Mouse (Mus musculus) olfactory bulb, adult 2 months (tissue): ENCODE results near the gene Usp15. TPM values are rescaled to one million over a fixed set of nuclear protein-coding genes. Genes with fewer than 3 reads are reported as not detected.

Experiments
- H3K27ac ChIP-seq: fragments of 200-500 bp; 2 replicates; pipeline ENCODE4 v1.5.1; 2012; ENCODE audit warnings: low read depth, low read length; ENCODE audit not compliant: insufficient read depth
- H3K4me1 ChIP-seq: fragments of 200-500 bp; 2 replicates; pipeline ENCODE4 v1.6.1; 2012; ENCODE audit warnings: low read length; ENCODE audit not compliant: control insufficient read depth, insufficient read depth
- H3K4me3 ChIP-seq: fragments of 200-500 bp; 2 replicates; pipeline ENCODE4 v1.5.1; 2012; ENCODE audit warnings: mild to moderate bottlenecking, low read depth, low read length, moderate library complexity; ENCODE audit not compliant: insufficient read depth
- CTCF ChIP-seq: fragments of 200-500 bp; IDR thresholded peaks from 2 replicates; pipeline ENCODE4 v1.5.1; 2012; ENCODE audit warnings: low read depth, mild to moderate bottlenecking, low read length, moderate library complexity; ENCODE audit not compliant: insufficient read depth
- POLR2A ChIP-seq: fragments of 200-500 bp; IDR thresholded peaks from 2 replicates; pipeline ENCODE4 v1.6.1; 2012; ENCODE audit warnings: mild to moderate bottlenecking, low read depth, low read length, moderate library complexity; ENCODE audit not compliant: insufficient read depth
- WGBS: fragments of 180-500 bp; shearing (Covaris S2); methylation state at CpG from one replicate; pipeline ENCODE4 v1.1.7; 2018; 5-methylcytosine and 5-hydroxymethylcytosine counted together
- polyA plus RNA-seq: library from polyadenylated mRNA; stranded (reverse); fragments of >200 nt; gene quantifications from 2 replicates; pipeline ENCODE4 v1.2.4, GENCODE M21; 2012; ENCODE audit warnings: low replicate concordance; ENCODE audit not compliant: missing spikeins, insufficient read depth, insufficient read length

The Usp15 gene
- polyA plus RNA-seq, 1 experiment, result 173 TPM

DNA sequence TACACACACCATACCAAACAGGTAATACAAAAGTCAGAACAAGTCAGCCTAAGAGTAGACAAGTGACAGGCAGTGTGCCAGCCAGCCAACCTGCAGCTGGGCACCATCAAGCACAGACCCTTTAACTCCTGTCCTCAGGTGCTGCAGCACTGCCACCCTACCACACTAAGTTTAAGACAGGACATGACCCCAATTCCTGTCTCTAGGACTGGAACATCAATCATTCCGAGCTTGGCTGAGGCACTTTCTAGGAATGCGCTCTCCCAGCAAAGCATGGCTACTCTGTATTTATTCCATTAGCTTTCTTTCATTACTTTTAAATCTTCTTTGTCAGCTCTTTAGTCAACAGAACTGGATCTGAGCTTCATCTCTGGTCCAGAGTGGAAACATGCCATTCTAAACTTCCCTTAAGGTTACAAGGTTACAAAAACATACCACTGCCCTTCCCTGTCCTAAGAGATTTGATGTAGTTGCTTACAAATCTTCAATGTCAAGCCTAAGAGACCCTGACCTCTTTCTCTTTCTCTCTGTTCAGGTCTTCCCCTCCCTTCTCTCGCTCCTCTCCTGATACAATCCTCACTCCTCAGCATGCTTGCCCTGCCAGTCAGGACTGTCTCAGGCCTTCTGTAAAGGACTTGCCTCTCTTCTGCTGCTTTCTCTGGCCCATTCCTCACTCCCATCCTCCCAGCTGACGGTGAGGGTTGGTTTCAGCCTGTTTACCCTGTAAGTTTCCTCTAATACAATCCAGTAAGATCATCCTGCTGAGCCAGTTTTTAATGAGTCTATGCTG lies 48.6 kb downstream of the Usp15 start:
- no peak for TF ChIP-seq CTCF
- TF ChIP-seq POLR2A, result no peak
- no peaks in the 10 kb centered on the region; the same call in 1 of the 2 replicates for H3K4me1 ChIP-seq
- no peak overlapping the region for H3K4me3 ChIP-seq
- no peak overlapping the region for H3K27ac ChIP-seq
- WGBS, result 78% methylated on average over 4 of the region's 4 CpGs

GRCm38 (mm10) chr10:123147180-123147579 lies 49.6 kb downstream of the Usp15 start:
- no peaks in the 10 kb centered on the region; the same call in 1 of the 2 replicates for H3K4me1 ChIP-seq
- 57% methylated on average over 6 of the region's 6 CpGs for WGBS
- H3K4me3 ChIP-seq, result no peak overlapping the region
- no peak overlapping the region for H3K27ac ChIP-seq
- TF ChIP-seq POLR2A (no peak), CTCF (no peak)

DNA sequence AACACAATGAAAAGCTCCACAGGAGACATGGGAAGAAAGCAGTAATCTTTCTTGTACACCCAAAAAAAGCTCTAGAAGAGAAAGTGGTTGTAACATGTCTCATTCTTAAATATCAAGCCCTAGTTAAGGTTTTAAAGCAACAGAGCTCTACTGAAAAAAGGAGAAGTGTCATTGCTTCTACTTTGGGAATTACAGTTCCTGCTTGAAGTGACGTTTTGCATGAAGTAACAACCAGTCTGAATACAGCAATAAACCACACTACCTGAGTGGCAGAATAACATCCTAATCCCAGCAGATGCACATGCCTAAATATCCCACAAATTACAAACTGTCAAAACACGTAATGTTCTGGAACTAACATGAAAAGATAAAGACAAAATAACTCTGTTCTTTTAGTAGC lies 50.4 kb downstream of the Usp15 start:
- Histone ChIP-seq H3K4me3 (no peak overlapping the region), H3K4me1 (no peaks in the 10 kb centered on the region; the same call in 1 of the 2 replicates), H3K27ac (no peak overlapping the region)
- no peak for TF ChIP-seq CTCF
- TF ChIP-seq POLR2A, result no peak
- WGBS, result 88% methylated on average over 2 of the region's 2 CpGs

DNA sequence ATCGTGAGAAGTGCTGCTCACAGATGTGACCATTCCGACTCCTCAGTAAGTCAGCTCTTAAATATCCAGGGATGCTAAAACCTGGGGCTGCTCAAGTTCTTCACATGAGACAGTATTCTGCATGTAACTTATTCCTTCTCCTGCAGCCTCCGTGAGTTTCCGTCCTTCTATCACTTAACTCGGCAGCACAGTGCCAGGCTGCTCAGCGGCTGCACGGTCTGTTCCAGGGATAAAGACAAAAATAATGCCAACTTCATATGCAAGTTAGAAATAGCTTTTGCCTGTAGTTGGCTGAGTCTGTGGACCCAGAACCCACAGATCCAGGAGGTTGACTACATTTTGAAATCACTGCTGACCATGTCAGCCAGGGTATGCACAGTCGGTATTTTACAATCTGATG lies 52.5 kb downstream of the Usp15 start:
- no peak overlapping the region for H3K4me3 ChIP-seq
- TF ChIP-seq POLR2A (no peak), CTCF (no peak)
- 88% methylated on average over 8 of the region's 8 CpGs for WGBS
- no peaks in the 10 kb centered on the region; the same call in 1 of the 2 replicates for H3K4me1 ChIP-seq
- H3K27ac ChIP-seq, result no peak overlapping the region

DNA sequence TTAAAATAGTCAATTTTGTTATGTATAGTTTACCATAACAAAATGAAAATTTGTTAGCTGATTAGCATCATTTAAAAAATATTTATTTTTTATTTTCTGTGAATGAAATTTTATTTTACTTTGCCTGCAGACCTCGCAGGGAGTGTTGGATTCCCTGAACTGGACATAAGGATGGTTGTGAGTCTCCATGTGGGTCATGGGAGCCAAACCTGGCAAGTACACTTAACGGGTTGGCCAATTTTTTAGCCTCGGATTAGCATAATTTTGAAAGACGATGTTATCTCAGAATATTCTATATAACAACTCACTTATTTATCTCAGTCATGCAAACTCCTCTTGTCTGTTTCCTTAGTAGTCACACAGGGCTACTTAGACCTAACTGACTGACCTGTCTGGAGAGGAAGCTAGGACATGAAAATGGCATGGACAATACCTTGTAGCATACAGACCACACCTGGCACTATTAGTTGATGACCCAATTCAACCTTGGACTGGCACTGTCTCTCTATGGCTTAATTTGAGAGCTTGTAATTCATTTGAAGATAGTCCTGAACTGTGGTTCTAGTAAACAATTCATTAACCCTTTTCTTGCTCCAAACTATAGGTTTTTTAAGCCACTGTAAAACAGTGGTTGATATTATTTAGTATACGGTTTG lies 54.3 kb downstream of the Usp15 start:
- Histone ChIP-seq H3K27ac (no peak overlapping the region), H3K4me3 (no peak overlapping the region), H3K4me1 (no peaks in the 10 kb centered on the region)
- TF ChIP-seq CTCF (no peak), POLR2A (no peak)
- 93% methylated on average over 5 of the region's 5 CpGs for WGBS

GRCm38 (mm10) chr10:123135818-123136217 lies 61.0 kb downstream of the Usp15 start:
- 56% methylated on average over 10 of the region's 10 CpGs for WGBS
- Histone ChIP-seq H3K4me3 (no peak overlapping the region), H3K4me1 (no peaks in the 10 kb centered on the region), H3K27ac (no peak overlapping the region)
- no peak for TF ChIP-seq POLR2A
- no peak for TF ChIP-seq CTCF

DNA sequence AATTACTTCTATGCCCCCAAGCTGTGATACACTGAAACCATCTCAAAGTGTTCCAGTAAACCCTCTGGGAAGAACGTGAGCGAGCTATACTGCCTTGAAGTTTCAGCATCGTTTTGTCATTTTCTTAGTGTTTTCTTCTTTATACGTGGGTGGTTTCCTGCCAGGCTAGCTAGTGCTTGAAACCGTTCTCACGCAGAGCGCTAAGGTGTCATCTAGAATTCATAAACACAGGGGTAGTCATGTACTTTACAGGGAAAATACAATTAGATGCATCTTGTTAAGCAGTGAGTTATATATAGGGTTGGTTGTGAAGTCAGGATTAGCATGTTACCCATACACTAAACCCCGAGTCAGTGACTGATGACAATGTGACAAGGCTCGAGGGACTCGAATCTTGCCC lies 65.3 kb downstream of the Usp15 start:
- TF ChIP-seq CTCF (no peak), POLR2A (no peak)
- H3K4me1 ChIP-seq, result no peaks in the 10 kb centered on the region
- WGBS, result 81% methylated on average over 10 of the region's 10 CpGs
- no peak overlapping the region for H3K4me3 ChIP-seq
- no peak overlapping the region for H3K27ac ChIP-seq

DNA sequence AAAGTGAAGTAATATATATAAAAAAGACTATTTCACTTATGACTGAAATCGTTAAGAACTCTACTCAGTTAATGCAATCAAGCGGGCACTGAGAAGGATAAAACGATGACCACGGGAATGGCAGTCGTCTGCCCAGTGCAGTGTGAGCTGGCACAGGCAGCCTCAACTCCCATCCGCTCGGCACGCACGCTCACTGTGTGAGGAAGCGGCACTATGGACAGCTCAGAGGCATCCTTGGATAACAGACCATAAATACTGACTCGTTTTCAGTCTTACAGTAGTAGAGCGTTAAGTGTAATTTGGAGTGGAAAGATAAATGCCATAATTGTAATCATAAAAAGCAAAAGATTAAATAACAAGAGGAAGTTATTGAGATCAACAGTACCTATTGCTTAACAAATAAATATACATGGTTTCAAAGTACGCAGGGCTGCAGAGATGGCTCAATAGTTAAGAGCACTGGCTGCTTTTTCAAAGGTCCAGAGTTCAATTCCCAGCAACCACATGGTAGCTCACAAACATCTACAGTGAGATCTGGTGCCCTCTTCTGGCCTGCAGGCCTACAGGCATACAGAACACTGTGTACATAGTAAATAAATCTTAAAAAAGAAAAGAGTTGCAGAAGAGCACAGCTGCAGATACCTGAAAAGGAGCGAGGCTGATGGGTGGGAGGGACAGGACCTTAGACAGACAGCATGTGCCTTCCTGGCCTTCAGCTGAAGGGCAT lies 76.0 kb downstream of the Usp15 start:
- H3K27ac ChIP-seq, result no peak overlapping the region
- TF ChIP-seq POLR2A, result no peak
- TF ChIP-seq CTCF, result no peak
- WGBS, result 93% methylated on average over 14 of the region's 14 CpGs
- H3K4me3 ChIP-seq, result no peak overlapping the region
- no peaks in the 10 kb centered on the region for H3K4me1 ChIP-seq

- WGBS, result 84% methylated on average over 14 of the region's 14 CpGs
- Histone ChIP-seq H3K4me1 (no peaks in the 10 kb centered on the region), H3K27ac (no peak overlapping the region), H3K4me3 (no peak overlapping the region)
- no peak for TF ChIP-seq CTCF
- TF ChIP-seq POLR2A, result no peak
Observed at GRCm38 (mm10) chr10:123116861-123117260, 79.9 kb downstream of the Usp15 start.
